Mouse (Mus musculus) stomach, postnatal 0 days (tissue): ENCODE results near the gene Reps2.

Experiments used
- CTCF ChIP-seq: IDR thresholded peaks from 2 replicates; pipeline ENCODE4 v1.5.1; 2016; ENCODE audit warnings: antibody characterized with exemption, low read depth, mild to moderate bottlenecking, moderate library complexity
- EP300 ChIP-seq: optimal IDR thresholded peaks from 2 replicates; pipeline ENCODE3; 2016; ENCODE audit warnings: antibody characterized with exemption

DNA sequence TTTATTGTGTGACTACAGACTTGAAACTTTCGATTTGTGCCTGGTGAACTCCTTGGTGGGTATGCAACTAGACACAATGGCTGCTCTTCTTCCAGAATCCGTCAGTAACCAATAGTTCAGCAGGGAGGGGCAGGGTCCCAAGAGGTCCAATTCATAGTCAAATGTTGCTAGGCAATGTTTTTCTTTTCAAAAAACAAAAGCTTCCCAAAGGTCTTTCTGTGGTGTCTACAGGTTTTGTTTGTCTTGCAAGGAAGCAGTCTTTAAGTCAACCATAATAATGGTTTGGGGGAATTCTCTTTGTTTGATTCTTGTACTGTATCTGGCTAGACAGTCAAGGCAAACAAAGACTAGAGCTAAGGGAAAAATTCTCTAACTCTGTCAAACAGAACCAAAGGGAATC lies 138.3 kb downstream of the Reps2 start:
- TF ChIP-seq CTCF (no peak), EP300 (no peak)
